Mouse (Mus musculus) adrenal gland, postnatal 25 days (tissue): ENCODE results near the gene Fam234b. TPM values are rescaled to one million over a fixed set of nuclear protein-coding genes. Genes with fewer than 3 reads are reported as not detected.

ENCODE experiments used
- DNase-seq: peaks from one replicate; pipeline ENCODE4 v3.0.0; 2021; ENCODE audit warnings: mixed read lengths
- long read RNA-seq: library from polyadenylated mRNA; stranded (forward); transcript quantifications from one replicate; pipeline ENCODE4 v2.0.0, GENCODE M21; 2021
- total RNA-seq: library from RNA; stranded (reverse); gene quantifications from 2 replicates; pipeline ENCODE4 v1.2.3, GENCODE M21; 2021

The Fam234b gene
- 18.1 and 32.1 TPM in 2 replicates for total RNA-seq
- long read RNA-seq, full-length matches to known transcripts, result 12 of 17 reads
- long read RNA-seq, partial matches to known transcripts, result 0 of 17 reads
- long read RNA-seq, other reads (novel, unspliced or antisense), result 5 of 17 reads

DNA sequence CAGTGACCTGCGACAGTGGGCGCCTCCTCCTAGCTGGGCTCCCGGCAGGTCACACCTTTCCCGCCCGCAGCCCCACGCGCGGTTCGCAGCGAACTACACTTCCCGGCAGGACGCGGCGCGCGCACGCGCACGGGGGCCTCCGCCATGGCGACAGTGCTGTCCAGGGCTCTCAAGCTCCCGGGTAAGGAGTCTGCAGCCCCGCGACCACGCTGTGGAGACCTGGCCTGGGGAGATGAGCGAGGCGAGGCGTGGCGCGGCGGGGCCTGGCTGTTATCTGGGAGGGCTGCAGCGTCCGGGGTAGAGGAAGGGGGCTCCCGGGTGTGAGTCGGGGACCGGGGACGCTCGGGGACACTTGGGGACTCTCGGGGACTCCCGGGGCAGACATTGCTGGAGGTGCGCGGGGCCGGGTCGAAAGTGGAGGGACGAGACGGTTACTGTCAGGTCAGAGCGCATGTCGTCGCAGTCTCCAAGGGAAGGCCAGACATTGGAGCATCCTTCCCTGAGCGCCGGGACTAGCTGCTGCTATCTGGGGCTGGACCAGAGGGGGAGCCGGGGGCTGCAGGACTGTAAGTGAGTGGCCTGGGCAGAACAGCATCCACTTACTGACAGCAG lies at the start of gene Fam234b, which contains the start of gene Hebp1:
Gene Fam234b, plus strand, starts transcription at position 57 of the 612 bp plus-strand sequence.
Gene Hebp1, minus strand, starts transcription at position 102 of the 612 bp plus-strand sequence.
- DNase-seq, result peak; percentile 91

DNA sequence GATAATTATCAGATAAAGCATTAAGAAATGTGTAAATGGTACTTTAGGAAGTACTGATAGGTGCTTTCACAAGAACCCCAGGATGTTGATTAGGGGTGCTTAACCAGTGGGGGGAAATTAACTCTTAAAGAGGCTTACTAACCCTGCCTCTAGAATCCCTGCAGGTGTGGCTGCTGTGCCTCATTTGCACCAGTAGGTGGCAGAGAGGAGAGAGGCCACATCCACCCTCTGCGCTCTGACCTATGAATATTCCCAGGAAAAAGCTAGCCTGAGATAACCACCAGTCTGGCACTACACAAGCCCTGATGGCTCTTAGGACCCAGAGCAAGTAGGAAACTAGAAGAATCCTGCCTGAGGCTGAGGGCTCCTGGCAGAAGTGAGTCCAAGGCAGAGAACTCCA lies 49.3 kb upstream of the Fam234b start:
- DNase-seq, result peak; percentile 35

DNA sequence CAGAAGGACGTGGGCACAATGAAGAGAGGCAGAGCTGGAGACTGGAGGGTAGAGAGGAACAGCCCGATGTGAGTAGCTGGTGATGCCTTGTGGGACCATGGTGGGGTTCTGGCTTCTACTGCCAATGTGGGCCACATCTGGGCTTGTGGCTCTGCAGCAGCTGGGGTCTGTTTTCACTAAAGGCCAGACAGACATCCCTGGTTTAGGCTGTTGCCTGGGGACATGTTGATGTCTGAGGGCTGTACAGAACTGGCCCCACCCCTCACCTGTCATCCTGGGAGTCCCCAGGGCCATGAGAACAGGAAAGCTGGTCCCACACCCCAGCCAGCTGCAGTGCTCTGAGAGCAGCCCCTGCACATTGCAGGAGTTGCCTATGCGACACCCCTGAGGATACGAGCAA lies 48.6 kb upstream of the Fam234b start:
- DNase-seq, result no peak

DNA sequence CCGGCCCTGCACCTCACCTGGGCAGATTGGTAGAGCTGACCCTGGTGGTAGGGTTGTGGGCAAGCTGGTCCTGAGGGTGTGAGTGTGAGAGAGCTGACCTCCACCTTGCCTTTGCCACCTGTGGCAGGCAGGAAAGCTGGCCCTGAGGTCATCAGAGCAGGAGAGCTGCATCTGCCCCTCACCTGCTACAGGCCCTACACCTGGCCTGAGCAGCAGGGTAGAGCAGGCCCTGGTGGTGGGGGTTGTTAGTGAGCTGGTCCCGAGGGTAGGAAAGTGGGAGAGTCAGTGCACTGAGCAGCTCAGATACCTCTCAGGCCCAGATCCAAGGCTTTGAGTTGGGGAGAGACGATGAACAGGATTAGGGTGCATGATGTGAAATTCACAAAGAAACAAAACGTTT lies 48.1 kb upstream of the Fam234b start:
- no peak for DNase-seq

DNA sequence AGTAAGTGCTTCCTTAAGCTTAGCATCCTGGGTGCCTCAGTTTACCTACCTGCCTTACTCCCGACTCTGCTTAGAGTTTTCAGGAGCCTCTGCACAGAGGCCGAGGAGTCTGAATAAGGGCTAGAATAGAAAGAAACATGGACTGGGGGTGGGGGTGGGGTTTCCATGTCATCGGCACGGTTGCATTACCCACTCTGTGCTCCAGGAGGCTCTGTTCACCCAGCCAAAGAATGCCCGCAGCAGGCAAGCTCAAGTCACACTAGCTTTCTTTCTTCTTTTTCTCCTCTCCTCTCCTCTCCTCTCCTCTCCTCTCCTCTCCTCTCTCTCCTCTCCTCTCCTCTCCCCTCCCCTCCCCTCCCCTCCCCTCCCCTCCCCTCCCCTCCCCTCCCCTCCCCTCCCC lies 47.5 kb upstream of the Fam234b start:
- no peak for DNase-seq

DNA sequence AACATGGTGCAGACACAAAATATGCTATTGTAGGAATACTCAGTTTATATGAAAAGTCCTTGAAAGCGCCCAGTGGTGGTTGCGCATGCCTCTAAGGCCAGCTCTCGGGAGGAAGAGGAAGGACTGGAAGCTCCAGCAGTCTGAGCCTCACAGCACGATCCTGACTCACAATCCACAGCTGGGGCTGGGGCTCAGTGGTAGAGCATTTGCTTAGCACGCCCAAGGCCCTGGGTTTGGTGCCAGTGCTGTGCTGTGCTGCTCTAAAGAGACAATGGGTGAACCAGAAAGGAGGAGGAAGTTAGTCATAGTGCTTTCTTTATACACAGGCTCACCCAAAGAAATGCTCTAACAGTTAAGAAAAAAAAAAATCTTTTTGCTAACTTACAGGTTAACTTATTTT lies 44.1 kb upstream of the Fam234b start:
- DNase-seq, result no peak

GRCm38 (mm10) chr6:135156597-135156996 lies 41.2 kb upstream of the Fam234b start:
- DNase-seq, result no peak

GRCm38 (mm10) chr6:135157496-135157895 lies 40.3 kb upstream of the Fam234b start:
- DNase-seq, result no peak

DNA sequence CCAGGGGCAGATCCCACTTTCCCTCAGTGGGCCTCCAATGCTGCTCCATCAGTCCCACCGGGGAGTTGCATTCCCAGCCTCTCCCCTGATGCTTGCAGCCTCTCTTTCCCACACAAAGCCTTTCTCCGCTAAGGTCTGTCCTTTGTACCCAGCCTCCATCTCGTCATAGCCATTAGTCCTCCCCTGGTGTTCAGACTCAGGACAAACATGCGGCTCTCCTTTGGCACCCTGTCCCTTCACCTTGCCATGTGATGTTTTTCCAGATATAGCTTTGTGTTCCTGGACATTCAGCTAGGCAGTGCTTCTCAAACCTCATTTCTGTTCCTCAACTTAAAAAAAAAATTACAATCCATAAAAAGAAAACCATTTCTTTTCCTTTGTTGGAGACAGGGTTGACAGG lies 39.3 kb upstream of the Fam234b start:
- no peak for DNase-seq

GRCm38 (mm10) chr6:135161356-135161755 lies 36.4 kb upstream of the Fam234b start:
- DNase-seq, result no peak

DNA sequence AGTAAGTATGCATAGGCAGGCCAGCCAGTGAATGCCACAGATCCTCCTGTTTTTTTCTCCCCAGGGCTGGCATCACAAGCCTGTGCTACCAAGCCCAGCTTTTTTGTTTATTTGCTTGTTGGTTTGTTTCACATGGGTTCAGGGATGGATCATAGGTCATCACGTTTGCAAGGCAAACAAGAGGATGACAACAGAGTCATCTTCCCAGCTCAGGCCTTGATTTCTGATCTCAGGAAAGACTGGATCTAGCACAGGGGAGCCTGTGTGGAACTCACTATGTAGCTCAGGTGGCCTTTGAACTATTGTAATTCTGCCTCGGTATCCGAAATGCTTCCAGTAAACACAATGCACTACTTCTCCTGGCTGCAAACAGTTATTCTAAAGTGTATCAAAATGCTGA lies 35.5 kb upstream of the Fam234b start:
- no peak for DNase-seq

DNA sequence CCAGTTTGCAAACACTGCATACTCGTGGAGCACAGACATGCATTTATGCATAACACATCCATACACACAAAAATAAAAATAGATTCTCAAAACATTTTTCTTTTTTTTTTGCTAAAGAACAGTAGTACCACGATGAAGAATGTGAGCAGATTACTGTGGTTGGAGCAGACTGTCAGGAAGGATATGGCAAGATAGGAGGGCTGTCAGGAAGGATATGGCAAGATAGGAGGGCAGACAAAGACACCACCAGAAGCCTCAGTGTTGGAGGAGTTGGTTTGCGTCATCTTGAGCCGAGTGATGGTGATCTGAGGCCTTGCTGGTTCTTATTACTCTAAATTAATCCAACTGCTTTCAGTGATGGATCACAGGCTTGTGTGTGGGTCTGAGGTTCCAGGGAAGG lies 34.9 kb upstream of the Fam234b start:
- no peak for DNase-seq

GRCm38 (mm10) chr6:135165191-135165590 lies 32.6 kb upstream of the Fam234b start:
- DNase-seq, result no peak

GRCm38 (mm10) chr6:135165706-135166105 lies 32.1 kb upstream of the Fam234b start:
- DNase-seq, result no peak

- DNase-seq, result no peak
Observed at GRCm38 (mm10) chr6:135166262-135166661, 31.5 kb upstream of the Fam234b start.

GRCm38 (mm10) chr6:135166712-135167111 lies 31.1 kb upstream of the Fam234b start:
- no peak for DNase-seq

DNA sequence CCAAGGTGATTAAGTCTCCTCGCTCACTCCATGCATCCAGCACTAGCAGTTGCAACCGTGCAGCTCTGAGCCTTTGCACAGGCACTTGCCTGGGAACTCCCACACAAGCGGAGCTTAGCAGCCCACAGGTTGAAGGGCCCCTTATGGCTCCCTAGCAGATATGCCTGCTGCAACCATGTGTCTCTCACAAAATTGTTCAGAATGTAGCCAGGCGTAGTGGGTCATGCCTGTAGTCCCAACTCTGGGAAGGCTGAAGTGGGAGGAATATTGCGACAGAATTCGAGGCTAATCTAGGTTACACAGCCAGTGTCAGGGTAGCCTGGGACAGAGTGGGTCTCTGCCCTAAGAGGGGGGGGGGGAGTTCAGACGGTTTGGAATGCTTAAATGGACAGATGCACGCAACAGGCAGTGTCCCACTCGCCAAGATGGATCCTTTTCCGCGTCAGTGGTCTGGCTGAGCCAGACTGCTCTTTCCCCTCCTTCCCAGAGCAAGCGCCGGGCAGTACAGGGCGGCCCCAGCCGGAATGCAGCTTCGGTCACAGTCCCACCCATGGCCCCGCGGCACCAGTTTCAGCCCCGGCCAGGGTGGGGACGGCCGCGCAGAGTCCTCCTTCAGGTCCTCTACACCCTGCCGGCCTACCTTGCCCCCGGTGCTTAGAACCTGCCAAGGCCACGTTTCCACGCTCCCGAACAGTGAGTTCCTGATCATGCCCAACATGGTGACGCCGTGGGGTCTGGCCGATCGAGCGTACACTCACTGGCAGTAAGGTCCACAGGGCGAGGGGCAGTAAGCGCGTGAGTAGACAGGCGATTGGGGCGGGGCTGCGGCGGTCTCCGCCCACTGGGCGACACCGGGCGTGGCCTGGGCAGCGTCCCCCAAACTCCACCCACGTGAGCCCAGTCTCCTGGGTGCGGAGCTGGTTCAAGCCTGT lies 30.1 kb upstream of the Fam234b start:
- DNase-seq, result peak; percentile 89

GRCm38 (mm10) chr6:135168471-135168870 lies 29.3 kb upstream of the Fam234b start:
- DNase-seq, result no peak

DNA sequence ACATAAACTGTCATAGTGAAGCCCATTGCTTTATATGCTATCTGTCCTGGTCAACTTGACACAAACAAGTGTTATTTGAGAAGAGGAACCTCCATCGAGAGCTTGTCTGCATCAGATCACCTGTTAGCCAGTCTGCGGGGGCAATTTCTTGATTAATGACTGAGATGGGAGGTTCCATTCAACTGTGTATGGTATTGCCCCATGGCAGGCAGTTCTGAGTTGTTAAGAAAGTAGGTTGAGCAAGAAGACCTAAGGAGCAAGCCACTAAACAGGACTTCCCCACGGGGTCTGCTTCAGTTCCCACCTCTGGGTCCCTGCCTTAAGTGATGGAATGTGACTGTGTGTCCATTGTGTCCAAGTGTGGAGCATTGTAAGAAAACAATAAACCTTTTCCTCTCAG lies 28.5 kb upstream of the Fam234b start:
- DNase-seq, result no peak

- no peak for DNase-seq
Observed at GRCm38 (mm10) chr6:135171736-135172135, 26.0 kb upstream of the Fam234b start.

DNA sequence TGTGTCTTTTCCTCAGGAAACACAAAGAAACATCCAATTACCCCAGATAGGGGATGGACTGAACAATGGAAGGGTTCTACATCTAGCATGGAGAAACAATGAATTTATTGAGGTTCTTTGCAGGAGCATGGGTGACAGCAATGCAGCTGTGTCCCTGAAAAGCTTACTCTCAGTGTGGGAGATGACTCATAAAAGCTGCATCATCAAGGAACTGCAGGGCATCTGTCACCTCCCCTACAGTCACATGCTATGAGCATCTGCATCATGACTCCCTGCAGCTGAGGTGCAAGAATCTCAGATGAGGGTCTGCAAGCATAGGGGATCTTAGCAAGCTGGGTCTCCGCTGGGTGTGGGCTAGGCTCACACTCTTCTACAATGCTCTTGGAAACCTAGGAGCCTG lies 22.8 kb upstream of the Fam234b start:
- DNase-seq, result no peak

- DNase-seq, result no peak
Observed at GRCm38 (mm10) chr6:135177271-135177670, 20.5 kb upstream of the Fam234b start.

- no peak for DNase-seq
Observed at GRCm38 (mm10) chr6:135178599-135178998, 19.2 kb upstream of the Fam234b start.
